Mouse (Mus musculus): Measurements from ENCODE around the gene Bbs12. TPM values are rescaled to one million over a fixed set of nuclear protein-coding genes. Genes with fewer than 3 reads are reported as not detected.

The Bbs12 gene
- polyA plus RNA-seq (2014; fragmentation: Nextera tagmentation; extraction: Ambion mirVana): 7.0 and 9.4 TPM in 2 replicates

GRCm38 (mm10) chr3:37312370-37312941 is at the start of gene Bbs12, which contains the start of gene Cetn4:
Bbs12 (plus strand) TSS chr3:37312554.
Cetn4 (minus strand) TSS chr3:37312708.
- peaks cover 13% of the 10 kb centered on the region for H3K4me1 ChIP-seq (ENCODE audit: control insufficient read depth, insufficient read depth, low read length)
- no peaks in the 10 kb centered on the region for H3K27me3 ChIP-seq (replicated peaks; ENCODE audit: control insufficient read depth, insufficient read depth, low read length)
- H3K9ac ChIP-seq (ENCODE audit: low read depth, low read length): peak within 1 kb of the TSS; percentile 90
- ATAC-seq (ENCODE audit: low read depth) (peak; percentile 100), DNase-seq (ENCODE audit: low spot score) (peak; percentile 96)
- peak within 1 kb of the TSS; percentile 72 for H3K4me2 ChIP-seq (ENCODE audit: low read depth, low read length)
- no peaks in the 10 kb centered on the region for H3K36me3 ChIP-seq (ENCODE audit: control insufficient read depth, insufficient read depth, low read length)
- H3K27ac ChIP-seq (replicated peaks; ENCODE audit: low read depth, low read length): peak within 1 kb of the TSS; percentile 86
- peak within 1 kb of the TSS; percentile 72 for H3K4me3 ChIP-seq (ENCODE audit: low read depth, low read length)
- H3K9me3 ChIP-seq (ENCODE audit: control insufficient read depth, low read length): no peaks in the 10 kb centered on the region
- 2% methylated on average over 26 of the region's 54 CpGs for WGBS

- Histone ChIP-seq H3K4me2 (ENCODE audit: low read depth, low read length) (no peak overlapping the region), H3K9me3 (ENCODE audit: control insufficient read depth, low read length) (no peaks in the 10 kb centered on the region), H3K4me1 (ENCODE audit: control insufficient read depth, insufficient read depth, low read length) (no peaks in the 10 kb centered on the region), H3K27me3 (replicated peaks; ENCODE audit: control insufficient read depth, insufficient read depth, low read length) (no peaks in the 10 kb centered on the region), H3K36me3 (ENCODE audit: control insufficient read depth, insufficient read depth, low read length) (no peaks in the 10 kb centered on the region), H3K27ac (replicated peaks; ENCODE audit: low read depth, low read length) (no peak overlapping the region), H3K9ac (ENCODE audit: low read depth, low read length) (no peak overlapping the region), H3K4me3 (ENCODE audit: low read depth, low read length) (no peak overlapping the region)
- DNase-seq (ENCODE audit: low spot score): no peak
- 77% methylated on average over 11 of the region's 11 CpGs for WGBS
- no peak for ATAC-seq (ENCODE audit: low read depth)
Observed at GRCm38 (mm10) chr3:37268338-37268737, 44.0 kb upstream of the Bbs12 start.

- no peak overlapping the region for H3K27ac ChIP-seq (replicated peaks; ENCODE audit: low read depth, low read length)
- no peaks in the 10 kb centered on the region for H3K27me3 ChIP-seq (replicated peaks; ENCODE audit: control insufficient read depth, insufficient read depth, low read length)
- DNase-seq (ENCODE audit: low spot score) (no peak), ATAC-seq (ENCODE audit: low read depth) (no peak)
- H3K4me2 ChIP-seq (ENCODE audit: low read depth, low read length): no peak overlapping the region
- 79% methylated on average over 4 of the region's 4 CpGs for WGBS
- H3K9ac ChIP-seq (ENCODE audit: low read depth, low read length): no peak overlapping the region
- H3K4me1 ChIP-seq (ENCODE audit: control insufficient read depth, insufficient read depth, low read length): no peaks in the 10 kb centered on the region
- no peaks in the 10 kb centered on the region for H3K36me3 ChIP-seq (ENCODE audit: control insufficient read depth, insufficient read depth, low read length)
- H3K9me3 ChIP-seq (ENCODE audit: control insufficient read depth, low read length): no peaks in the 10 kb centered on the region
- no peak overlapping the region for H3K4me3 ChIP-seq (ENCODE audit: low read depth, low read length)
Observed at GRCm38 (mm10) chr3:37269926-37270325, 42.4 kb upstream of the Bbs12 start.

GRCm38 (mm10) chr3:37271209-37271608 is 41.1 kb upstream of the Bbs12 start:
- no peak overlapping the region for H3K9ac ChIP-seq (ENCODE audit: low read depth, low read length)
- 3% methylated on average over 1 of the region's 1 CpGs for WGBS
- ATAC-seq (ENCODE audit: low read depth) (no peak), DNase-seq (ENCODE audit: low spot score) (peak; percentile 35)
- no peaks in the 10 kb centered on the region for H3K4me1 ChIP-seq (ENCODE audit: control insufficient read depth, insufficient read depth, low read length)
- H3K4me3 ChIP-seq (ENCODE audit: low read depth, low read length): no peak overlapping the region
- no peaks in the 10 kb centered on the region for H3K36me3 ChIP-seq (ENCODE audit: control insufficient read depth, insufficient read depth, low read length)
- no peak overlapping the region for H3K4me2 ChIP-seq (ENCODE audit: low read depth, low read length)
- H3K27me3 ChIP-seq (replicated peaks; ENCODE audit: control insufficient read depth, insufficient read depth, low read length): no peaks in the 10 kb centered on the region
- no peak overlapping the region for H3K27ac ChIP-seq (replicated peaks; ENCODE audit: low read depth, low read length)
- H3K9me3 ChIP-seq (ENCODE audit: control insufficient read depth, low read length): no peaks in the 10 kb centered on the region

GRCm38 (mm10) chr3:37273092-37273491 is 39.3 kb upstream of the Bbs12 start:
- H3K27me3 ChIP-seq (replicated peaks; ENCODE audit: control insufficient read depth, insufficient read depth, low read length): no peaks in the 10 kb centered on the region
- ATAC-seq (ENCODE audit: low read depth): no peak
- no peak overlapping the region for H3K4me2 ChIP-seq (ENCODE audit: low read depth, low read length)
- WGBS: 73% methylated on average over 7 of the region's 7 CpGs
- no peaks in the 10 kb centered on the region for H3K9me3 ChIP-seq (ENCODE audit: control insufficient read depth, low read length)
- DNase-seq (ENCODE audit: low spot score): no peak
- no peak overlapping the region for H3K9ac ChIP-seq (ENCODE audit: low read depth, low read length)
- no peak overlapping the region for H3K27ac ChIP-seq (replicated peaks; ENCODE audit: low read depth, low read length)
- no peaks in the 10 kb centered on the region for H3K4me1 ChIP-seq (ENCODE audit: control insufficient read depth, insufficient read depth, low read length)
- no peak overlapping the region for H3K4me3 ChIP-seq (ENCODE audit: low read depth, low read length)
- no peaks in the 10 kb centered on the region for H3K36me3 ChIP-seq (ENCODE audit: control insufficient read depth, insufficient read depth, low read length)

GRCm38 (mm10) chr3:37274661-37275060 is 37.7 kb upstream of the Bbs12 start:
- Histone ChIP-seq H3K36me3 (ENCODE audit: control insufficient read depth, insufficient read depth, low read length) (no peaks in the 10 kb centered on the region), H3K4me3 (ENCODE audit: low read depth, low read length) (no peak overlapping the region), H3K27ac (replicated peaks; ENCODE audit: low read depth, low read length) (no peak overlapping the region), H3K9me3 (ENCODE audit: control insufficient read depth, low read length) (no peaks in the 10 kb centered on the region), H3K4me1 (ENCODE audit: control insufficient read depth, insufficient read depth, low read length) (no peaks in the 10 kb centered on the region), H3K27me3 (replicated peaks; ENCODE audit: control insufficient read depth, insufficient read depth, low read length) (no peaks in the 10 kb centered on the region), H3K4me2 (ENCODE audit: low read depth, low read length) (no peak overlapping the region), H3K9ac (ENCODE audit: low read depth, low read length) (no peak overlapping the region)
- 76% methylated on average over 6 of the region's 6 CpGs for WGBS
- DNase-seq (ENCODE audit: low spot score): no peak
- ATAC-seq (ENCODE audit: low read depth): no peak

GRCm38 (mm10) chr3:37280221-37280620 is 32.1 kb upstream of the Bbs12 start:
- Histone ChIP-seq H3K4me3 (ENCODE audit: low read depth, low read length) (no peak overlapping the region), H3K4me1 (ENCODE audit: control insufficient read depth, insufficient read depth, low read length) (no peaks in the 10 kb centered on the region), H3K9me3 (ENCODE audit: control insufficient read depth, low read length) (no peaks in the 10 kb centered on the region), H3K27me3 (replicated peaks; ENCODE audit: control insufficient read depth, insufficient read depth, low read length) (no peaks in the 10 kb centered on the region), H3K9ac (ENCODE audit: low read depth, low read length) (no peak overlapping the region), H3K27ac (replicated peaks; ENCODE audit: low read depth, low read length) (no peak overlapping the region), H3K36me3 (ENCODE audit: control insufficient read depth, insufficient read depth, low read length) (no peaks in the 10 kb centered on the region), H3K4me2 (ENCODE audit: low read depth, low read length) (no peak overlapping the region)
- no peak for DNase-seq (ENCODE audit: low spot score)
- WGBS: 93% methylated on average over 1 of the region's 1 CpGs
- ATAC-seq (ENCODE audit: low read depth): no peak

GRCm38 (mm10) chr3:37280871-37281270 is 31.5 kb upstream of the Bbs12 start:
- no peaks in the 10 kb centered on the region for H3K27me3 ChIP-seq (replicated peaks; ENCODE audit: control insufficient read depth, insufficient read depth, low read length)
- H3K4me1 ChIP-seq (ENCODE audit: control insufficient read depth, insufficient read depth, low read length): no peaks in the 10 kb centered on the region
- H3K27ac ChIP-seq (replicated peaks; ENCODE audit: low read depth, low read length): no peak overlapping the region
- DNase-seq (ENCODE audit: low spot score) (no peak), ATAC-seq (ENCODE audit: low read depth) (no peak)
- no peak overlapping the region for H3K4me2 ChIP-seq (ENCODE audit: low read depth, low read length)
- 70% methylated on average over 8 of the region's 8 CpGs for WGBS
- H3K4me3 ChIP-seq (ENCODE audit: low read depth, low read length): no peak overlapping the region
- H3K9ac ChIP-seq (ENCODE audit: low read depth, low read length): no peak overlapping the region
- no peaks in the 10 kb centered on the region for H3K9me3 ChIP-seq (ENCODE audit: control insufficient read depth, low read length)
- no peaks in the 10 kb centered on the region for H3K36me3 ChIP-seq (ENCODE audit: control insufficient read depth, insufficient read depth, low read length)

GRCm38 (mm10) chr3:37282299-37282922 is 29.9 kb upstream of the Bbs12 start:
- H3K4me2 ChIP-seq (ENCODE audit: low read depth, low read length): no peak overlapping the region
- ATAC-seq (ENCODE audit: low read depth) (no peak), DNase-seq (ENCODE audit: low spot score) (no peak)
- H3K27me3 ChIP-seq (replicated peaks; ENCODE audit: control insufficient read depth, insufficient read depth, low read length): no peaks in the 10 kb centered on the region
- WGBS: 83% methylated on average over 11 of the region's 11 CpGs
- no peak overlapping the region for H3K27ac ChIP-seq (replicated peaks; ENCODE audit: low read depth, low read length)
- no peak overlapping the region for H3K4me3 ChIP-seq (ENCODE audit: low read depth, low read length)
- H3K9ac ChIP-seq (ENCODE audit: low read depth, low read length): no peak overlapping the region
- no peaks in the 10 kb centered on the region for H3K9me3 ChIP-seq (ENCODE audit: control insufficient read depth, low read length)
- no peaks in the 10 kb centered on the region for H3K4me1 ChIP-seq (ENCODE audit: control insufficient read depth, insufficient read depth, low read length)
- H3K36me3 ChIP-seq (ENCODE audit: control insufficient read depth, insufficient read depth, low read length): no peaks in the 10 kb centered on the region

All from embryonic facial prominence, embryonic 14.5 days (tissue).